Mouse (Mus musculus): ENCODE measurements around the gene Mapkap1.

The Mapkap1 gene

DNA sequence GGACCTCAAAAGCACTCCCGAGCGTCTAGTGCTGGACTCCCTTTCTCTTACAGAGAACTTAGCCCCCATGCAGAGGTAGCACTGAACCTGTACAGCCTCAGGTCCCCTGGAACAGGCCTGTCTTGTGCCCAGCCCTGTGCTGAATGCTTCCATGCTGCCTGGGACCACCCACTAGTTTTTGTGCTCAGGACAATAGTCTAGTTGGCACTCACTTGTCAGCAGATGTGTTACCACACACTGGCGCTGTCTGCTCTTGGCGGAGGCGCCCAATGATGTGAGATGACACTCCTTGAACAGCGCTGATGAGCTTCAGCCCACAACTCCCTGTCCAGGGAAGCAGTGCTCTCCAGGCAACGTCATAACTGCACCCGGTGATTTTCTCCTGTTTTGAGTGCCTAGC, 182.0 kb downstream of the Mapkap1 start:
- no peak for DNase-seq (ENCODE audit: low spot score)

DNA sequence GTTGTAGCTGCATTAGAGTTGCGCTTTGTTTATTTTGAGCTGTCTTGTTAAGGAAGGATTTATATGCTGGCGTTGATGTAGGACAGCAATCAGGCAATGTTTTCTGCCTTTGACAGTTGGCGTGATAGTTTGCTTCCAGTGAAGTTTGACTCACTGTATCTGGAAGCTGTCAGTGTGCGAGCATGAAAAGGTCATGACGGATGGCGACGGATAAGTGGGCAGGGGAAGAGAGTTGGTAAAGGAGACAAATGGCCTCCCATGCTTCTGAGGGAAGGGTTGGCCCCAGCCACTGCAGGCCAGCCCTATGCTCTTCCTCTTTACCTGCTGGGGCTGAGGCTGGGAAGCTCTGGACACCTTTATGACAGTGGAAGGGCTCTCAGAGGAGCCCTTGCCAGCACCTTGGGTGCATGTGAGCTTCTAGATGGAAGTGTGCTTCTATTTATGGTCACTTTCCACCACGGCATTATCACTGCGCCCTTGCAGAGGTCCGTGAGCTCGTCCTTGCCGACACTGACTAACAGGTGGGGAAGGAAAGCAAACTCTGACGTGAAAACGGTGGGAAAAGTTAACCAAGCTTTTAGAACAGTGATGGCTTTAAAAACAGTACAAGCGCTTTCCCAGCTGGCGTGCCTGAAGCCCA, 185.3 kb downstream of the Mapkap1 start:
- DNase-seq (ENCODE audit: low spot score) = peak; percentile 83

DNA sequence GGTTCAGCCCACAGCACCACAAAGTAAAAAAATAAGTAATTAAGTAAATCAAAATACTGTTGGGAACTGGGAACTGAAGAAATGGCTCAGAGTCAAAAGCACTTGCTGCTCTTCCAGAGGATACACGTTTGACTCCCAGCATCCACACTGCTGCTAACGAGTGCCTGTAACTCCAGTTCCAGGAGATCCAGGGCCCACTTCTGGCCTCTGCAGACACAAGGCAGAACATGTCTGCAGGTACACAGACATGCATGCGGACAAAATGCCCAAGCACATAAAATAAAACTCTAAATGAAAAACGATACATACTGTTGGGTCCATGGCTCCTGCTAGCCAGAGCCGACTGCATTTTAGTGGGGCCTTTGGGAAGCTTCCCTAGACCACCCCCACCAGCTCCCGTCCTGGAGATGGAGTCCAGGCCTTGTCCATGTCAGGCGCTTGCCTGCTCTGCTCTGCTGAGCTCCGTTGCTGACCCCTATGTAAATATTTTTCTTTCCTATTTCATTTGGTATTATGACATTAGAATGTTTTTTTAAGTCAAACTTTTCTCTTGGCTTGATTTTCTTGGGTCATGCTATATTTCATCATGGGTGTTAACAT, 185.9 kb downstream of the Mapkap1 start:
- peak; percentile 19 for DNase-seq (ENCODE audit: low spot score)

DNA sequence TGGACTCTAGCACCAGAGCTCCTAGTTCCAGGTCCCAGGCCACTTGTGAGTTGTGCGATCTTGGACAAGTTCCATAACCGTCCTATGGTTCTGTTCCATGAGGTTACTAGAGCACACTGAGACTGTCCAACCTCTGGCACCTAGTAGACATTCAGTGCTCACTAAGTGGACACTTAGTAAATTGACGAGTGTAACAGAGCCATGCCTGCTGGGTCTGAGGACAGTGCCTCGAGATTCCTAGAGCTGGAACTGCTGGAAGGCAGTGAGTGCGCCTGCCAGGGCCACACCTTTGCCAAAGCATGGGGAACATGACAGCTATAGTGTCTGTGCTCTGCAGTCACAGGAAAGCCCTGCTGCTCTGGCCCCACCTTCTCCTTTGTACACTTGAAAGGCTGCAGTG, 187.4 kb downstream of the Mapkap1 start:
- no peak for DNase-seq (ENCODE audit: low spot score)

DNA sequence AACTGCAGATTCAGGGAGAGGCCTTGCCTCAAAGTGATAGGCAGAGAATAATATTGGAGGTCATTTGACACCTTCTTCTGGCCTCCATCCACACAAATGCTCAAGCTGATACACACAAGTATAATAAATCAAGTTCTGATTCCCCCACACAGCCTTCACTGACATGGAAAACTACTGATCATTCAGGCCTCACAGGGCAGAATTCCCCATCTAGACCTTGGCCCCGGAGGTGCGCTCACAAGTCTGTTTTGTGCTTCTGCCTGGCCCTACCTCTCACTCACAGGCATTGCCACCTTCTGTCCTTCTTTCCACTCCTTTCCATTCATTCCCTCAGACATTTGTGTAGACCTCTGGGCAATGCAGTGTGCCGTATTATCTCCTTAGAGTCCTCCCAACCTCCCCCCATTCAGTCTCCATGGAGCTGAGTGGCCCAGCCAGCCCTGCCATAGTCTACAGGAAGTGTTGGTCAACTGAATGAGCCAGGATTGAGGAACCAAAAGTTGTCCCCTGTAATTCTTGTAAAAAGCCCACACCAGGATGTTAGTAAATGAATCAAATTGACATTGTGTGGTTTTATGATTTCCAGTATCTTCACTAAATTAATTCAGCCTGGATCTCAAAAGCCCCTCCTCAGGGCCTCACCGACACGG, 193.2 kb downstream of the Mapkap1 start:
- no peak for DNase-seq (ENCODE audit: low spot score)

DNA sequence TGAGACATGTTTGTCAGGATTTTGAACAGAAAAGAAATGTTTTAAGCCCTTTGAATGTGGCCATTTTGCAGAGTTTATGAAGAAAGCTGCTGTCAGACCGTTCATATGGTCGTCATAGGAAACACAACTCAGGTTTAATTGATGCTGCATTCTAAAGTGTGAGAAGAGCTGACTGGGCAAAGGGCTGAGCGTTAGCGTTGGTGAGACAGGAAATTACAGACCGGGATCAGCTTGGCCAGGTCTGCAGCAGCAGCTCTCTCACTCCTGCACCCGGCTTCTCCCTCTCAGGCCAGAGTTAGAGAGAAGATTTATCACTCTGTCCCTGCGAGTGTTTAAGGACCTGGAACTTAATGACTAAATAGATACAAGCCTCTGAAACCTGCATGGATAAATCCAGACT, 194.2 kb downstream of the Mapkap1 start:
- DNase-seq (ENCODE audit: low spot score) = peak; percentile 27

DNA sequence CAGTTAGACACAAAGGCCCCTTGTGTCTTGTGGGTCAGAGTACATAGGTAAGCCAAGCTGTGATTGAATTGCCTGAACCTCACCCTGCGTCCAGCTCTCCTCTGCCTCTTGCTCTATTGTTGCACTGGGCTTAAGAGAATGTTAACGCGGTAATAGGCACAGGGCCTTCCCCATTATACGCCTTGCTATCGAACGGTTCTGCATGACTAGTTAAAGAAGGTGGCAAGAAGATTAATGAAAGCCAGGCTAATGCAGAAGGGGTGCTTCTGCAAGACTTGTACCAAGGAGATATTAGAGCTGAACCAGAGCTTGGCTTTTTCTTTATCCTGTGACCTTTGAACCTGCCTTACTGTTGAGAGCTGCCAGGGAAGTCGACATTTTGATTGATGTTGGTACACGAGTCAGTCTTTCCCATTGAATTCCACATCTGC, 195.6 kb downstream of the Mapkap1 start:
- DNase-seq (ENCODE audit: low spot score) = peak; percentile 51

DNA sequence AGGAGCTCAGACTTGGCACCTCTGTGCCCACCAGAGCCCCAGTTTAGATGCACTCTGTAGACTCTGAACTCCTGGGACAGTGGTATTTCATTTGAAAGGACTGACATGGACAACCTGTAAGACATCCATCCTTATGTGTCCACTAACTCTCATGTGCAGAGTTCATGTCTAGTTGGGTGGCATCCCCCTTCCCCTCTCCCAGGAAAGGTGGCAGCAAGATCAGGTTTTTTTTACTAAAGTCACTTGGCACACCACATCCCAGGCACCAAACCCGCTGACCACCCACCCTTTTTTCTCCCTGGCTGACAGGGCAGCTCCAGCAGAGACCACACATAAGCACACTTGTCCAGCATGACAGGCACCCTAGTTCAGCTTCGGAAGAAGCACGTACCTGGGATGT, 196.3 kb downstream of the Mapkap1 start:
- no peak for DNase-seq (ENCODE audit: low spot score)

DNA sequence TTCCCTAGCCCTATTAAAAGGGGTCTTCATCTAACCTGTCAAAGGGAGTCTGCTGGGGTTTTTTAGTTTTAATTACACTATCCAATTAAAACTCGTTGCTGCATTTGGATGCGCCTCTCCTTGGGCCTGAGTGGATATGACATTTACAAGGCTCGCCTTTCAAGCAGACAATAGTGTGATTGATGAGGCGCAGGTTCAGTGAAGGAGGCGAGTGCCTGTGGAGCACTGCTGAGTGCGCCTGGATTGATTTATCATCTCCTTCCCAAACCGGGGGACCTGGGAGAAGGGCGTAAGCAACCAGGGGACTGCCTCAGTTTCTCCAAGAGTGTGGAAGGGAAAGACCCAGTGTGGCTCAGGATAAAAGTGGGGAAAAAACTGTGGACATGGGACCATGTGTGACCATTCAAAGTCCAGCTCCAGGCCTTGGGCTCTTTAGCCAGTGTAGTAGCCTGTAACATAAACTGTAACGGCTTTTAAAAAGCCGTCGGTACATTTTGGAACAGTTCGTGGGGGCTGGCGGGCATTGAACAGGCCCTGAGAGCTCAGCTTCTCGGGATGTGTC, 197.2 kb downstream of the Mapkap1 start:
- no peak for DNase-seq (ENCODE audit: low spot score)

DNA sequence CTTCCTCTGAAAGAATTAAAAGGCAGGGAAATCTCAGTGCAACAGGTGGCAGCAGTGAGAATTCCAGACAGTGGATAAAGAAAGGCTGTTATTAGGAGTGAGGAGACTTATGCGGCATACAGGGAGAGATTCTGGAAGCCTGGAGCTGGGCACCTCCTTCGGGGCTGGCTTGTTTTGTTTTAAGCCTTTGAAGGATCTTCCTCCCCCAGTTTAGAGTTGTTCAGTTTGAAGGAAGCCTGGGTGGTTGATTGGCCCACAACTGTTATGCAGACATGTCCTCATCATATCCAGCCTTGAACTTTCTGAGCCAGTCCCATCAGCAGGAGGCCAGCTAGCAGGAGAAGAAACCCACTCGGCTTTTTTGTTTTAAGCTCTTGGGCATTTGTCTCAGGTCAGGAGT, 198.5 kb downstream of the Mapkap1 start:
- no peak for DNase-seq (ENCODE audit: low spot score)

DNA sequence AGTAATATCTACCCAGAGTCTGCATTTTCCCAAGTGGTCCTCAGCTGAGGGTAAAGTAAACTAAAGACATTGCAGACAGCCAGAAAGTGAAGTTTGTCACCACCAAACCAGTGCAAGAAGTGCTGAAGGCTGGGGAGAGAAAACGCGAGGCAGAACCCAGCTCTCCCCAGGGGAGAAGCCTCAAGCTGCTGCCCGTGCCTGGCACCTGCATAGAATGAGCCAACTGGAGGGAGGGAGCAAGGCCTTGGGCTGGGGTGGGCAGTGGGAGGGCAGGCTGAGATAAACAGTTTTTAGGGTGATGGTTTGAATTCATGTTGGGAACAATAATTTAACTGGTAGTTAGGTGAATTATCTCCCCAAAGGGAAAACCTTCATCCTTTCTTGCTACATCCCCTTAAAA, 202.3 kb downstream of the Mapkap1 start:
- no peak for DNase-seq (ENCODE audit: low spot score)

DNA sequence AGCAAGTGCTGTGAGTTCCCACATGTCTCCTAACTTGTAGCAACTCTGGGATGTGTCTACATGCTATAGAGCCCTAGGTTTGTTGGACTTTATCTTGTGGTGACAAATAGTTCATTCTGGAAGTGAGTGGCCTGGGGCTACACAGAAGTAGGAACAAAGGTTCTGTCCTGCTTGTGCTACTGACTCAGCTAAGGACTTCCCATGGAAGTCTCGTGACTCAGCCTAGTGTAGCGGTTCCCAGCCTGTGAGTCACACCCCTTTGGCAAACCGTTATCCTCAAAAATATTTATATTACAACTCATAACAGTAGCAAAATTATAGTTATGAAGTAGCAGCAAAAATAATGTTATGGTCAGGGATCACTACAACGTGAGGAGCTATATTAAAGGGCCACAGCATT, 202.9 kb downstream of the Mapkap1 start:
- DNase-seq (ENCODE audit: low spot score) = no peak

DNA sequence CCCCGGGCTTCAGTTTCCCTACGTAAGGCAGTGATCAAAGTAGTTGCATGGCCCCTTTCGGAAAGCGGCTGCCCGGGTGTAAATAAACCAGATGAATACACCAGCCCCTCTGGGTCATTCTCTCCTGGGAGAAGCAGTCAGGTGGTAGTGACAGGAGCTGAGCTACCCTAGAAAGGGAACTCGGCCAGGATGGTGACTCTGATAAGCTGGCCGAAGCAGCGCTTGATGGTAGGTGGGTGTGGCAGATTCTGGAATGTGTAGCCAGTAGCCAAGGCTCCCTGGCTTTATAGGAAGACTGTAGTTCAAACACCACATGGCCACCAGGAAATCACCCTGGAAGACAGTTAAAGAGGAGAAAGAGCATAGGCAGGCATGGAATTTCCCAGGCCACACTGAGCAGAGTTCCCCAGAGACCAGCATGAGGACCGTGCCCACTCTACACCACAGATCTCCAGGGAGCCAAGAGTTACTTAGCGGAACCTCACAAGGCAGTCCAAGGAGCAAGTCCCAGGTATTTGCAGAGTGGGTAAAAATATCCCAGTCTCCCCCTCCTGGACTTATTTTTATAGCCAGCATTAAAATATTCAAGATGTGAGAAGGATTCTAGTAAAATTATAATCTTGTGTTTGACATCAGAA, 214.3 kb downstream of the Mapkap1 start:
- DNase-seq (ENCODE audit: low spot score) = peak; percentile 57

DNA sequence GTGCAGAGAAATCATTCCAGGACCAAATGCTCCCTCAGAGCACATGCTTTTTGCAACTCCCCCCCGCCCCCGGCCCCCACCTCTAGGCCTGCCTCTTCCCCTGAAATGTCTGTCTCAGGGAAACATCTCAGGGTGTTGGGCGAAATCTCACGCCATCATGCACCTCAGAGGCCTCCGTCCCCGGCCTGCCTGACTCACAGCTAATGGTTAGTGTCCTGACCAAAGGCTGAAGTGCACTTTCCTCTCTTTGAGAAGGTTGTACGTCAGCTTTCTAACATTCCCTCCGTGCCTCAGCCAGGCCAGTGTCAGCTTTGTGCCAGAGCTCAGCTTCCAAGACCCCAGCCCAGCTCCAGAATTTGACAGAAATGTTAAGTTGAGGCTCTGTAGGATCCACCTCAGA, 214.9 kb downstream of the Mapkap1 start:
- no peak for DNase-seq (ENCODE audit: low spot score)

DNA sequence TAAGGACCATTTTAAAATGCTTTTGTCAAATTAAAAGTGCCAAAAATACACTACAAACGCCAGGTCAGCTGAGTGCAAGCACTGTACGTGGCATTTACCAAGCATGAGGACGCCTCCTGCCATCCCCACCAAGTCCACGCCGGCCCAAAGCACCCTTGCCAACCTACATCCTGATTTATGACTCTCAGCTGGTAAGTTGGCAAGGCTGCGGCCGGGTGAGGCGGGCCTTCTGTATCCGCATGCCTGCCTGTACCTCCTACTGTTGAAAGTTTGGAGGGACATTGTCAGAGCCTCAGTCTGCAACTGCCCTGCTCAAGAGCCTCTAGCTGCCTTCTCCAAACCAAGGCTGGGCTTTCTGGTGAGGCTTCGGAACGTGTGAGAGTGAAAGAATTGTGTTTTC, 215.9 kb downstream of the Mapkap1 start:
- DNase-seq (ENCODE audit: low spot score) = peak; percentile 51

DNA sequence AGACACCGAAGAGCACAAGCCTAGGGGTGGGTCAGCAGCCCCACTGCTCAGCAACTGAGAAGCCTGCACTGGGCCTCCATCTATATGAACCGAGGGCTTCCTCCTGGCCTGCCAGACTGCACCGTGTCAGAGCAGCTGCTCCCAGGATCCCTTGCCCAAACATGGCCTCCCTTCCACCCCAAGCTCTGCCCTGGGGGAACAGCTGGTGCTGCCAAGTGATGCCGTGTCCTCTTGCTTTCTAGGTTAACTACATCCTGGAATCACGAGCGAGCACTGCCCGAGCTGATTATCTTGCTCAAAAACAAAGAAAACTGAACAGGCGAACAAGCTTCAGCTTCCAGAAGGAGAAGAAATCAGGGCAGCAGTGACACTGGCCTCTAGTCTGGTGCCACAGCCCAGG, 216.6 kb downstream of the Mapkap1 start:
- DNase-seq (ENCODE audit: low spot score) = no peak

DNA sequence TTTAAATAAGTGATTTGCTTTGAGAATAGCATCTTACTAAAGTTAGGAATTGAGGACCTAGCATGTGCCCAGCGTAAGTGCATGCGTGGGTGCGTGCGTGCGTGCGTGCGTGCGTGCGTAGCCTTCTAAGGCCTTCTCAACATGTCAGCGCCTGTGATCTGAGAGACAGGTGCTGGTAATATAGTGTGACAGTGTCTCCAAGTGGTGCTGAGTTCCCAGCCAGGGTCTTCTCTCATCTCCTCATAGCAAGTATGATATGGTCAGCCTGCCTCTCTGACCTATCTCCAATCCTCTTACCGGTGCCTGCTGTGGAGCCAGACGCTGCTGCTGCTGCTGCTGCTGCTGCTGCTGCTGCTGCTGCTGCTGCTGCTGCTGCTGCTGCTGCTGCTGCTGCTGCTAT, 217.5 kb downstream of the Mapkap1 start:
- no peak for DNase-seq (ENCODE audit: low spot score)

DNA sequence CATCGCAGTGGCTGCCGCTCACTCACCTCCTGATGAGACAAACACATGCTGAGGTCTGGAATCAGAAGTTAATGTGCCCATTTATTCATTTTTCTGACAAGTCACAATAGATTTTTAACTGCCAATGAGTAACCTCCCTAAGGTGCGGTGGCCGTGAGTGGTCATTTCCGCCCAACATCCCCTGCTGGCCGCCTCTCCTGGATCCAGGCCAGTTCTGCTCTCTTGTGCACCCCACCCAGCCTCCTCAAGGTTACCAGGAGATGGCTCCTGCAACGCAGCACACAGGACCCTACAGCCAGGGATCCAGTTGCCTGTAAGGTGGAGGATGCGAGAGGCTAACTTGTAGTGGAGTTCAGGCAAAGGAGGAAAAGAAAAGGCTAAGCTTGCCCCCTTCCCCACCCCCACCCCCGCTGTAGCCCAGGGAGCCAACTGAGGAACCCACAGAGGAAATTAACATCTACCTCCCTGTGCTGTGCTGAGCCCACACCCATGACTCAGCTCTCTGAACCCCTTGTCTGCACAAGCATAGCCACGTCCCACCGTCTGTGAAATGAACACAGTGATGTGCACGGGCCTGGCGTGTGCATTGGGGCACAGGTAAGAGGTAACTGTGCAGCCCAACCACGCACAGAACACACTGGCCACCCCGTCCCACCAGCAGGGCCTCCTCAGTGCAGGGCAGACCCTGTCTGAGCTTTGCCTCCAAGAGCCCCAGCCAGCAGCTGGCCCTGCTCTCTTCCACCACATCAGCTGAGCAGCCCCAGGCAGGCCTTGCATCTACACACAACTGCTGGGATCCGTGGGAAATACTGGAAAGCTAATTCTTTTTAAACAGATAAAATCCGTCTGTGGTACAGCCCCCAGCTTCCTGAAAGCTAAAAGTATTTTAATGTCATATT, 221.0 kb downstream of the Mapkap1 start:
- DNase-seq (ENCODE audit: low spot score) = no peak

DNA sequence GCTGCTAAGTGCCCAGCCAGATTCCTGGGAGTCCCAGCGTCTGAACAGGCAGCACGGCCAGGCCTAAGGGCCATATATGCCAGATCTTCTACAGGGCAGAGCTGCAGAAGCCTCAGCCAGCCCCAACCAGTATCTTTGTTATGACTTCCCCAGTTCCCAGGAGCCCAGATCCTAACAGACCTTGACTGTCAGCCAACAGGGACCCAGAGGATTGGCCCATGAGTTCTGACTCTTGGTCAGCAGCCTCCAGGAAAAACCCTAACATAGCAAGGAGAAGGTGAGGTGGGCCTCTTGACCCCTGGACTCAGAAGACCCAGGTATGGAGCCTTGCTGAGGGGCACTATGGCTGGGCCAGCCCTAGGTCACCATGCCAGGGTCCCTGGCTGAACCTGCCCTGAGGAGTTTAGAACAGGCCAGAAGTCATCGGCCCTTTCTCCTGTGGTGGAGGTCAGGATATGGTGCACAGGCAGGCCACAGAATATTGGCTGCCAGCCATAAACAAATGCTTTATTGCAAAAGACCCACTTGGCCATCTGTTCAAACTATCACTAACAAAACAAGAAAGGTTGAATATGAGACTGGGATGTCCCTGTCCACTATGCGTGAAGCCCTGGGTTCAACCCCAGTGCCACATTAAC, 222.5 kb downstream of the Mapkap1 start:
- DNase-seq (ENCODE audit: low spot score) = peak; percentile 56

DNA sequence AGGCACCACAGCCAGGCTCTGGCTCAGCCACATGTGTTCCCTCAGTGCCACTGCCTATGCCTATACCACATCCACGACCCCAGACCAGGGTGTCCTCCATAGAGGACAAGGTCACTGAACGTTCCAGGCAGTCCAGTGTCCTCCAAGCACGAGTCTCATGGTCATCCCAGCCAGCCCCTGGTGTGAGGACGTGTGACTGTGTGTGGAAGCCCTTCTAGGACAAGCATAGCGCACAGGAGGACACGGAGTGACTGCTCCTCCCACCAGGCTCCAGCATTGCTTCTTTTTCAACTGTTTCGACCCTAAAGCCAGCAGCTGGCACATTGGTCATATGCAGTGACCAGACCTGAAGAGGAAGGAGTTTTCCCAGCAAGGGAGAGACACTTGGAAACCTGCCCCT, 223.2 kb downstream of the Mapkap1 start:
- no peak for DNase-seq (ENCODE audit: low spot score)

DNA sequence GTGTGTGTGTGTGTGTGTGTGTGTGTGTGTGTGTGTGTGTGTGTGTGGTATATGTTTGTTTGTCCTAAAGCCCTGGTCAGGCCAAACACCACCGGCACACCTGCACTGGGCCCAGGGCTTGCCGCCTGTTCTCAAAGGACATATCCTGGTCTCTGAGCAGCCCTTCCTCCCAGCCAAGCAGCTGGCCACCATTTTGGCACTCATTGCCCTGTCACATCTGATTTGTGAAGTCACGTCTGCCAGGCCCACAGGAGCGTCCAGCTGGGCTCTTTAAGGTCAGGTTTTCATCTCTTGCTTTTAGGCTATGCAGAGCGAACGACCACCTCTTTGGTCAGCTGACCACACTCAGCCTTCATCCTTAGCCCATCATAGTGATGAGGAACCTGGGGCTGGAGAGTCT, 223.9 kb downstream of the Mapkap1 start:
- DNase-seq (ENCODE audit: low spot score) = no peak

Measured in MN1 (cell line).